Mouse (Mus musculus): ENCODE measurements around the gene Vps35l. TPM values are rescaled to one million over a fixed set of nuclear protein-coding genes. Genes with fewer than 3 reads are reported as not detected.

Vps35l gene
- total RNA-seq, 1 experiment from 2014 or later: 40.2 TPM

GRCm38 (mm10) chr7:118797600-118797999, 57.6 kb downstream of the Vps35l start:
- no peak for ATAC-seq (replicated peaks in 1 of 2; ENCODE audit: insufficient read depth in 1 of 2, low FRiP score in 2 of 2, low TSS enrichment in 1 of 2, low read depth in 1 of 2, poor library complexity in 2 of 2, severe bottlenecking in 2 of 2)

GRCm38 (mm10) chr7:118798105-118798570, 58.1 kb downstream of the Vps35l start:
- ATAC-seq (replicated peaks in 1 of 2; ENCODE audit: insufficient read depth in 1 of 2, low FRiP score in 2 of 2, low TSS enrichment in 1 of 2, low read depth in 1 of 2, poor library complexity in 2 of 2, severe bottlenecking in 2 of 2): peak; percentile 79 to 81

- peak; percentile 81 to 83 for ATAC-seq (replicated peaks in 1 of 2; ENCODE audit: insufficient read depth in 1 of 2, low FRiP score in 2 of 2, low TSS enrichment in 1 of 2, low read depth in 1 of 2, poor library complexity in 2 of 2, severe bottlenecking in 2 of 2)
Observed at GRCm38 (mm10) chr7:118800112-118800734, 60.2 kb downstream of the Vps35l start.

- ATAC-seq (replicated peaks in 1 of 2; ENCODE audit: insufficient read depth in 1 of 2, low FRiP score in 2 of 2, low TSS enrichment in 1 of 2, low read depth in 1 of 2, poor library complexity in 2 of 2, severe bottlenecking in 2 of 2): no peak
Observed at GRCm38 (mm10) chr7:118801791-118802190, 61.8 kb downstream of the Vps35l start.

GRCm38 (mm10) chr7:118803425-118803824, 63.4 kb downstream of the Vps35l start:
- no peak for ATAC-seq (replicated peaks in 1 of 2; ENCODE audit: insufficient read depth in 1 of 2, low FRiP score in 2 of 2, low TSS enrichment in 1 of 2, low read depth in 1 of 2, poor library complexity in 2 of 2, severe bottlenecking in 2 of 2)

- ATAC-seq (replicated peaks in 1 of 2; ENCODE audit: insufficient read depth in 1 of 2, low FRiP score in 2 of 2, low TSS enrichment in 1 of 2, low read depth in 1 of 2, poor library complexity in 2 of 2, severe bottlenecking in 2 of 2): no peak
Observed at GRCm38 (mm10) chr7:118806631-118807411, 66.8 kb downstream of the Vps35l start.

GRCm38 (mm10) chr7:118807899-118808298, 67.9 kb downstream of the Vps35l start:
- ATAC-seq (replicated peaks in 1 of 2; ENCODE audit: insufficient read depth in 1 of 2, low FRiP score in 2 of 2, low TSS enrichment in 1 of 2, low read depth in 1 of 2, poor library complexity in 2 of 2, severe bottlenecking in 2 of 2): no peak

GRCm38 (mm10) chr7:118811407-118812106, 71.5 kb downstream of the Vps35l start:
- ATAC-seq (replicated peaks in 1 of 2; ENCODE audit: insufficient read depth in 1 of 2, low FRiP score in 2 of 2, low TSS enrichment in 1 of 2, low read depth in 1 of 2, poor library complexity in 2 of 2, severe bottlenecking in 2 of 2): no peak

- no peak for ATAC-seq (replicated peaks in 1 of 2; ENCODE audit: insufficient read depth in 1 of 2, low FRiP score in 2 of 2, low TSS enrichment in 1 of 2, low read depth in 1 of 2, poor library complexity in 2 of 2, severe bottlenecking in 2 of 2)
Observed at GRCm38 (mm10) chr7:118813592-118813991, 73.6 kb downstream of the Vps35l start.

GRCm38 (mm10) chr7:118816275-118816674, 76.2 kb downstream of the Vps35l start:
- ATAC-seq (replicated peaks in 1 of 2; ENCODE audit: insufficient read depth in 1 of 2, low FRiP score in 2 of 2, low TSS enrichment in 1 of 2, low read depth in 1 of 2, poor library complexity in 2 of 2, severe bottlenecking in 2 of 2): no peak

- ATAC-seq (replicated peaks in 1 of 2; ENCODE audit: insufficient read depth in 1 of 2, low FRiP score in 2 of 2, low TSS enrichment in 1 of 2, low read depth in 1 of 2, poor library complexity in 2 of 2, severe bottlenecking in 2 of 2): no peak
Observed at GRCm38 (mm10) chr7:118817741-118818140, 77.7 kb downstream of the Vps35l start.

GRCm38 (mm10) chr7:118819666-118820065, 79.6 kb downstream of the Vps35l start:
- no peak for ATAC-seq (replicated peaks in 1 of 2; ENCODE audit: insufficient read depth in 1 of 2, low FRiP score in 2 of 2, low TSS enrichment in 1 of 2, low read depth in 1 of 2, poor library complexity in 2 of 2, severe bottlenecking in 2 of 2)

- ATAC-seq (replicated peaks in 1 of 2; ENCODE audit: insufficient read depth in 1 of 2, low FRiP score in 2 of 2, low TSS enrichment in 1 of 2, low read depth in 1 of 2, poor library complexity in 2 of 2, severe bottlenecking in 2 of 2): no peak
Observed at GRCm38 (mm10) chr7:118821356-118821755, 81.3 kb downstream of the Vps35l start.

GRCm38 (mm10) chr7:118821887-118822556, 82.0 kb downstream of the Vps35l start:
- no peak for ATAC-seq (replicated peaks in 1 of 2; ENCODE audit: insufficient read depth in 1 of 2, low FRiP score in 2 of 2, low TSS enrichment in 1 of 2, low read depth in 1 of 2, poor library complexity in 2 of 2, severe bottlenecking in 2 of 2)

GRCm38 (mm10) chr7:118824451-118824850, 84.4 kb downstream of the Vps35l start:
- no peak for ATAC-seq (replicated peaks in 1 of 2; ENCODE audit: insufficient read depth in 1 of 2, low FRiP score in 2 of 2, low TSS enrichment in 1 of 2, low read depth in 1 of 2, poor library complexity in 2 of 2, severe bottlenecking in 2 of 2)

- ATAC-seq (replicated peaks in 1 of 2; ENCODE audit: insufficient read depth in 1 of 2, low FRiP score in 2 of 2, low TSS enrichment in 1 of 2, low read depth in 1 of 2, poor library complexity in 2 of 2, severe bottlenecking in 2 of 2): peak; percentile 40 to 44; a peak in 2 of 4 replicates
Observed at GRCm38 (mm10) chr7:118827975-118828416, 88.0 kb downstream of the Vps35l start.

GRCm38 (mm10) chr7:118837901-118838300, 97.9 kb downstream of the Vps35l start:
- ATAC-seq (replicated peaks in 1 of 2; ENCODE audit: insufficient read depth in 1 of 2, low FRiP score in 2 of 2, low TSS enrichment in 1 of 2, low read depth in 1 of 2, poor library complexity in 2 of 2, severe bottlenecking in 2 of 2): no peak

All from hematopoietic stem cell, adult 5-6 weeks (primary cell).